Mouse (Mus musculus) CD8-positive naive resting alpha-beta T cell, adult 2 months (primary cell): Measurements from ENCODE around the gene Fancb.

Experiments
- DNase-seq, 2 experiments: peaks; one replicate each; pipeline ENCODE4 v3.0.0; 2022; ENCODE audit warnings: low read depth in 2 of 2, low spot score in 2 of 2

Gene Fancb

GRCm38 (mm10) chrX:164980193-164980775, at the start of gene Fancb, which contains the start of gene Mospd2:
Gene Fancb, plus strand, starts transcription at chrX:164980592.
Gene Mospd2, minus strand, starts transcription at chrX:164980375.
- DNase-seq, result peak; percentile 64 to 74

GRCm38 (mm10) chrX:164941540-164941939, 38.9 kb upstream of the Fancb start:
- no peak for DNase-seq

- DNase-seq, result no peak
These were observed 28.4 kb upstream of the Fancb start for GRCm38 (mm10) chrX:164951858-164952576.

GRCm38 (mm10) chrX:164952601-164953375, 27.6 kb upstream of the Fancb start:
- DNase-seq, result no peak

GRCm38 (mm10) chrX:164965750-164966448, 14.5 kb upstream of the Fancb start:
- DNase-seq, result no peak

- no peak for DNase-seq
These were observed 9.2 kb upstream of the Fancb start for GRCm38 (mm10) chrX:164971206-164971605.

DNA sequence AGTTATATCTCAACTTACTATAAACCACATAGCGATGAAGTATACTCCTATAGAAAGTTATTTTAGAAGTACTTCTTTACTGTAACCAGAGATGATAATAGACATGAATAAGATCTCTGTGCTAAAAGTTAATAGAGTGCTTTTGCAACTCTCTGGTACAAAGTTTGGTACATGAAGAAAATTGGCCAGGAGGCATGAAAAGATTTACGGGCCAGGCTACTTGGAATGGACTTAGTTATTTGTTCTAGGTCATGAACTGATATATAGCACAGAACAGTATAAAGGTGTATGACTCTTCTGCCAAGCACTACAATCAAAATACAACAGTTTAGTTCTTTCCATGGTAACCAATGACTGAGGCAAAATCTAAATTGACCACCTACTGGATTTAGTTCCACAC, 1.5 kb upstream of the Fancb start:
- DNase-seq, result no peak

DNA sequence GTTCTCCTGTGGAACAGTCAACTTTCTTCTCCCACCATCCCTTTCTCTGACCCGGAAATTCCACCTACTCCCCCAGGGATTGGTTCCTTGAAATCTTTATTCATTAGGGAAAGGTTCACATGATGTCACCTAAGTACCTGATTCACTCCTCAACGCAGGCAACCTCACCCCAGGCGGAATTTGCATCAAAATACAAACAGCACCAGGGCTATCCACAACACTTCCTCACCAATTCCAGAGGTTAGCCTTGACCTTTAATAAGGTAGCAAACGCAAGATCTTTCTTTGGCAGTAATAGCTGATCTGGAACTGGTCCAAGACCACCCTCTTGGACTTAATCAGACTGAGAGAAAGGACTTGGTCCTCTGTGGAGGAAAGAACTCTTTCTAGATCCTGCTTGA, 22.7 kb downstream of the Fancb start:
- DNase-seq, result no peak

DNA sequence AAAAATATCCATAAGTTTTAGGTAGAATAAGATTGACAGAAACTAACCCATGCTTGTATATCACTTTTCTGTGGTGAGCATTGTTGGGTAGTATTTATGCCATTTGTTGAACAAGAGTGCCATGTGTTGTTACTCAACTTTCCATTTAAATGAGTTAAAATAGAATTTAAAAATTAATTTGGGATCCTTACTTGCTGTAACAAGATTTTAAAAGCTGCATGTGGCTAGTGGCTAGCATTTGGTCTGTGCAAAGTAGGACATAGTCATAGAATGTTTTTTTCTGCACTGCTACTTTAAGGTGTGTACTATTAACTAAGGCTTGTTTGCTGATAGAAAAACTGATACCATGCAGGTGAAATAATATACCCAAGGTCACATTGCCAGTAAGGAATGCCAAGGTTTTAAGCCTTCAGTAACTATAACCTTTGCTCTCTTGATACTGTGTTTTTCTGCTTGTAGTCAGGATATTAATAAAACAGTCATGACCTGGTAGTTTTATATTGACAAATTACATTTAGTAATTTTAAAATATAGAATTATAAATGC, 24.5 kb downstream of the Fancb start, which contains the start of gene Gm17604:
TSS of gene Gm17604 (minus strand) at position 51 of the 546 bp plus-strand sequence.
- no peak for DNase-seq
